Mouse (Mus musculus): ENCODE results near the gene Abcd3.
A peak's percentile ranks its signal among the peaks of the same experiment; 100 is the strongest.

The Abcd3 gene

GRCm38 (mm10) chr3:121814877-121815548, at the start of gene Abcd3:
TSS of gene Abcd3 (minus strand) at chr3:121815302.
- peak; percentile 94 for DNase-seq (ENCODE audit: low read depth, low spot score)

- peak; percentile 4 for DNase-seq (ENCODE audit: low read depth, low spot score)
Measured at GRCm38 (mm10) chr3:121859142-121859541, 44.0 kb upstream of the Abcd3 start.

- DNase-seq (ENCODE audit: low read depth, low spot score), result no peak
Measured at GRCm38 (mm10) chr3:121856131-121856530, 41.0 kb upstream of the Abcd3 start.

GRCm38 (mm10) chr3:121853781-121854520, 38.8 kb upstream of the Abcd3 start:
- no peak for DNase-seq (ENCODE audit: low read depth, low spot score)

- peak; percentile 8 for DNase-seq (ENCODE audit: low read depth, low spot score)
Measured at GRCm38 (mm10) chr3:121852074-121852826, 37.1 kb upstream of the Abcd3 start.

- DNase-seq (ENCODE audit: low read depth, low spot score), result no peak
Measured at GRCm38 (mm10) chr3:121851006-121851405, 35.9 kb upstream of the Abcd3 start.

- no peak for DNase-seq (ENCODE audit: low read depth, low spot score)
Measured at GRCm38 (mm10) chr3:121850381-121850780, 35.3 kb upstream of the Abcd3 start.

- DNase-seq (ENCODE audit: low read depth, low spot score), result no peak
Measured at GRCm38 (mm10) chr3:121847296-121847695, 32.2 kb upstream of the Abcd3 start.

- DNase-seq (ENCODE audit: low read depth, low spot score), result no peak
Measured at GRCm38 (mm10) chr3:121844658-121845057, 29.6 kb upstream of the Abcd3 start.

GRCm38 (mm10) chr3:121844013-121844412, 28.9 kb upstream of the Abcd3 start:
- no peak for DNase-seq (ENCODE audit: low read depth, low spot score)

GRCm38 (mm10) chr3:121843254-121843653, 28.2 kb upstream of the Abcd3 start:
- no peak for DNase-seq (ENCODE audit: low read depth, low spot score)

- DNase-seq (ENCODE audit: low read depth, low spot score), result no peak
Measured at GRCm38 (mm10) chr3:121842306-121842860, 27.3 kb upstream of the Abcd3 start.

- DNase-seq (ENCODE audit: low read depth, low spot score), result no peak
Measured at GRCm38 (mm10) chr3:121841412-121842014, 26.4 kb upstream of the Abcd3 start.

- no peak for DNase-seq (ENCODE audit: low read depth, low spot score)
Measured at GRCm38 (mm10) chr3:121840351-121840750, 25.2 kb upstream of the Abcd3 start.

- DNase-seq (ENCODE audit: low read depth, low spot score), result no peak
Measured at GRCm38 (mm10) chr3:121834732-121835131, 19.6 kb upstream of the Abcd3 start.

- no peak for DNase-seq (ENCODE audit: low read depth, low spot score)
Measured at GRCm38 (mm10) chr3:121834250-121834649, 19.1 kb upstream of the Abcd3 start.

- DNase-seq (ENCODE audit: low read depth, low spot score), result no peak
Measured at GRCm38 (mm10) chr3:121825092-121825491, 10.0 kb upstream of the Abcd3 start.

- DNase-seq (ENCODE audit: low read depth, low spot score), result no peak
Measured at GRCm38 (mm10) chr3:121824319-121824718, 9.2 kb upstream of the Abcd3 start.

- no peak for DNase-seq (ENCODE audit: low read depth, low spot score)
Measured at GRCm38 (mm10) chr3:121822643-121823042, 7.5 kb upstream of the Abcd3 start.

GRCm38 (mm10) chr3:121821559-121822143, 6.5 kb upstream of the Abcd3 start:
- no peak for DNase-seq (ENCODE audit: low read depth, low spot score)

GRCm38 (mm10) chr3:121819693-121820200, 4.6 kb upstream of the Abcd3 start:
- no peak for DNase-seq (ENCODE audit: low read depth, low spot score)

Data from embryo, embryonic 11.5 days (tissue).